Mouse (Mus musculus) midbrain, embryonic 16.5 days (tissue): Measurements from ENCODE around the gene Slc4a5. TPM values are rescaled to one million over a fixed set of nuclear protein-coding genes. Genes with fewer than 3 reads are reported as not detected.

Experiments
- ATAC-seq: fragments of 200-750 bp; cut with Nextera tagmentation; 2 replicates; pipeline ENCODE4 v1.8.0; 2017; ENCODE audit warnings: moderate TSS enrichment
- H3K27ac ChIP-seq: fragments of 300-500 bp; sonication (generic); 2 replicates; pipeline ENCODE4 v1.5.1; 2014; ENCODE audit warnings: mild to moderate bottlenecking, low read length, mixed read lengths
- H3K27me3 ChIP-seq: fragments of 300-500 bp; sonication (generic); 2 replicates; pipeline ENCODE4 v1.6.1; 2014; ENCODE audit warnings: low read depth, low read length, mixed read lengths; ENCODE audit not compliant: control insufficient read depth, insufficient read depth
- H3K36me3 ChIP-seq: fragments of 300-500 bp; sonication (generic); 2 replicates; pipeline ENCODE4 v1.6.1; 2014; ENCODE audit warnings: mild to moderate bottlenecking, low read length, moderate library complexity, mixed read lengths; ENCODE audit not compliant: control insufficient read depth, insufficient read depth
- H3K4me1 ChIP-seq: fragments of 300-500 bp; sonication (generic); 2 replicates; pipeline ENCODE4 v1.6.1; 2014; ENCODE audit warnings: mild to moderate bottlenecking, low read length, mixed read lengths; ENCODE audit not compliant: control insufficient read depth, insufficient read depth
- H3K4me2 ChIP-seq: fragments of 300-500 bp; sonication (generic); 2 replicates; pipeline ENCODE4 v1.6.1; 2014; ENCODE audit warnings: mild to moderate bottlenecking, low read length, mixed read lengths
- H3K4me3 ChIP-seq: fragments of 300-500 bp; sonication (generic); 2 replicates; pipeline ENCODE4 v1.5.1; 2014; ENCODE audit warnings: low read depth, mild to moderate bottlenecking, low read length, moderate library complexity, mixed read lengths
- H3K9ac ChIP-seq: fragments of 300-500 bp; sonication (generic); 2 replicates; pipeline ENCODE4 v1.6.1; 2014; ENCODE audit warnings: low read depth, low read length, mixed read lengths
- H3K9me3 ChIP-seq: fragments of 300-500 bp; sonication (generic); replicated peaks from 2 replicates; pipeline ENCODE4 v1.6.1; 2014; ENCODE audit warnings: mild to moderate bottlenecking, low read length, mixed read lengths; ENCODE audit not compliant: control insufficient read depth, poor library complexity, severe bottlenecking
- WGBS: fragments of 180-500 bp; shearing (Covaris S2); extraction: QIAGEN DNeasy Blood & Tissue Kit; methylation state at CpG from one replicate; pipeline ENCODE4 v1.1.7; 2014; 5-methylcytosine and 5-hydroxymethylcytosine counted together
- polyA plus RNA-seq: library from polyadenylated mRNA; unstranded; fragments of >200 nt; fragmentation: Nextera tagmentation; extraction: Ambion mirVana; gene quantifications from 2 replicates; pipeline ENCODE4 v1.2.1, GENCODE M21; 2015

The Slc4a5 gene
- 0.40 and 0.49 TPM in 2 replicates for polyA plus RNA-seq

- H3K4me3 ChIP-seq = no peak within 1 kb of the TSS
- H3K27ac ChIP-seq = no peak within 1 kb of the TSS
- no peak within 1 kb of the TSS for H3K4me2 ChIP-seq
- no peaks in the 10 kb centered on the region for H3K27me3 ChIP-seq
- peaks cover 2% of the 10 kb centered on the region; the same call in 1 of the 2 replicates for H3K4me1 ChIP-seq
- no peaks in the 10 kb centered on the region for H3K9me3 ChIP-seq
- WGBS = 80% methylated on average over 3 of the region's 3 CpGs
- ATAC-seq = no peak
- no peaks in the 10 kb centered on the region for H3K36me3 ChIP-seq
- no peak within 1 kb of the TSS for H3K9ac ChIP-seq
These were observed at the start of gene Slc4a5 for GRCm38 (mm10) chr6:83219814-83220213. Gene Slc4a5 (plus strand): TSS chr6:83219828.

- H3K4me3 ChIP-seq = no peak overlapping the region
- H3K9me3 ChIP-seq = no peaks in the 10 kb centered on the region
- WGBS = 82% methylated on average over 5 of the region's 5 CpGs
- no peak overlapping the region for H3K4me2 ChIP-seq
- ATAC-seq = no peak
- no peak overlapping the region for H3K9ac ChIP-seq
- H3K4me1 ChIP-seq = peaks cover 43% of the 10 kb centered on the region
- no peaks in the 10 kb centered on the region for H3K27me3 ChIP-seq
- no peak overlapping the region for H3K27ac ChIP-seq
- H3K36me3 ChIP-seq = no peaks in the 10 kb centered on the region
These were observed 49.8 kb upstream of the Slc4a5 start for GRCm38 (mm10) chr6:83169872-83170271.

DNA sequence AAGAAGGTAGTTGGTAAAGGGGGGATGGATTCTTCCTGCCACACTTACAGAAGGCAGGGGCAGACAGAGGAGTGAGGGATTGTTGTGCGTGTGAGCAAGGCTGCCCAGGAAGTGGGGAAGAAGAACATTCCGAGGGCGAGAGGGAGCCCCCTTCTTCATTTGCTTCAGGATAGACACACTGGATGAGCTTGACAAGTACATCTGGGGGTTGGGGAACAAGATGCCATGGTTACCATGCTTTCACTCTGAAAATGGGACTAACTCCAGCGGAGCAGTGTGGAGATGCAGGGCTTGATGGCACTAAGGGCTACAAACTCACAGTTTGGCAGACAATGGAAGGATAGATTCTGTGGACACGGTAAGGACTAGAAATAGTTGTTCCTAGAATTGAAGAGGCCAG is 48.6 kb upstream of the Slc4a5 start:
- Histone ChIP-seq H3K9ac (0 out of 2 replicates have a peak overlapping the region, but pooled peaks have one; percentile 63), H3K4me3 (peak overlapping the region; percentile 44), H3K27me3 (no peaks in the 10 kb centered on the region), H3K9me3 (no peaks in the 10 kb centered on the region), H3K4me2 (peak overlapping the region; percentile 55), H3K4me1 (peaks cover 38% of the 10 kb centered on the region), H3K27ac (no peak overlapping the region), H3K36me3 (no peaks in the 10 kb centered on the region)
- 74% methylated on average over 5 of the region's 5 CpGs for WGBS
- ATAC-seq = no peak

- H3K4me1 ChIP-seq = peaks cover 29% of the 10 kb centered on the region
- H3K36me3 ChIP-seq = no peaks in the 10 kb centered on the region
- peak overlapping the region; percentile 55 for H3K4me2 ChIP-seq
- 43% methylated on average over 9 of the region's 9 CpGs for WGBS
- peak; percentile 83 for ATAC-seq
- H3K27me3 ChIP-seq = no peaks in the 10 kb centered on the region
- H3K4me3 ChIP-seq = peak overlapping the region; percentile 44
- peak overlapping the region; percentile 63 for H3K9ac ChIP-seq
- H3K9me3 ChIP-seq = no peaks in the 10 kb centered on the region
- peak overlapping the region; percentile 60 for H3K27ac ChIP-seq
These were observed 47.2 kb upstream of the Slc4a5 start for GRCm38 (mm10) chr6:83172240-83172920.

DNA sequence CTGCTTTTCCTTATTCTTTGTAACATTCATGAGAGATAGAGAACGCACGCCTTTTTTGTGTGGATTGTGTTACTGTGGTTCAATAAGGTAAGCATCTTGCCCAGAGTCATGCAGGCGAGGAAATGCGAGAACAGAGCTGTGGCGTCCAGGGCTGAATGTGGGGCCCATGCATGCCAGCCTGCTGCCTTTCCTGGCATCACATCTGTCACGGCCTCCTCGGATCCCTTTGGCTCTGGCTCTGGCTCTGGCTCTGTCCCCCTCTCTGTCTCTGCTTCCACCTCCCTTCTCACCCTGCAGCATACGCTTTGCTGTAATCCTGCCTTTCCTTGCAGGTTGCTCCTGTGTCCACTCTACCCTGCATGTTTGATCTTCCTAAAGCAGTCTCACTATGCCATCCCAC is 43.6 kb upstream of the Slc4a5 start:
- Histone ChIP-seq H3K36me3 (no peaks in the 10 kb centered on the region), H3K4me1 (peaks cover 35% of the 10 kb centered on the region), H3K27ac (no peak overlapping the region), H3K9me3 (no peaks in the 10 kb centered on the region), H3K4me2 (no peak overlapping the region), H3K9ac (no peak overlapping the region), H3K27me3 (no peaks in the 10 kb centered on the region), H3K4me3 (no peak overlapping the region)
- WGBS = 80% methylated on average over 8 of the region's 8 CpGs
- ATAC-seq = no peak

DNA sequence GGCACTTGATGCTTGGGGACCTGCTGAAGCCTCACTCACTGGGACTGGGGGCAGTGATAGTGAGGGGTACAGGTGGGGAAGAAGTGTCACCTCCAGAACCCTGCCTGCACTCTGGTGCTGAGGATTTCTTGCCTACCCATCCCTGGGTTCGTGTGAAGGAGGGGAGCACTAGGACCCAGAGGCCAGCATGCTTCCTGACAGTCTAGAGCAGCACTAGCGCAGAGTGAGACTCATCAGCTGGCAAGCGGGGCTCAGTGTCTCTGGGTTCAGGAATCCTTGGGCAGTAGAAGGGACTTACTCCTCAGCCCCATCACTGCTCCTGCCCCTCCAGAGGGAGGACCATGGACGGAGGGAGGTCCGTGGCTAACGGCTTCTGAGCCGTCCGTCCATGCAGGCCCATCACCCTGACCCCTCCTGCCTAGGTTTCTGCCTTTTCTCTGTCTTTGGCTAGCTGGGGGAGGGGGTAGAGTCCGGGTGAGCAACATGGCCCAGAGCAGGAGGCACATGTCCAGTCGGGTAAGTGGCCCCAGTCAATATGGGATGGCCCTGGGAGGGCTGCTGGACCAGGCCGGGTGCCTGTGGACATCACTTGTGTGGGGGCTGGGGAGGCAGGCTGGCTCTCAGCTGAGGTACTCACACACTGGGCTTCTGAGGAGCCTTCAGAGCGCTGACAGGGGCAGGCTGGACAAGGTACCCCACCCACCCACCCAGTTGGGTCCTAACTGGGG is 40.1 kb upstream of the Slc4a5 start:
- 12% methylated on average over 12 of the region's 12 CpGs for WGBS
- peaks cover 14% of the 10 kb centered on the region for H3K36me3 ChIP-seq
- peak; percentile 90 for ATAC-seq
- H3K9ac ChIP-seq = peak overlapping the region; percentile 89
- peak overlapping the region; percentile 72 for H3K27ac ChIP-seq
- peaks cover 22% of the 10 kb centered on the region for H3K4me1 ChIP-seq
- no peaks in the 10 kb centered on the region for H3K27me3 ChIP-seq
- peak overlapping the region; percentile 70 for H3K4me3 ChIP-seq
- H3K4me2 ChIP-seq = peak overlapping the region; percentile 81
- H3K9me3 ChIP-seq = no peaks in the 10 kb centered on the region

GRCm38 (mm10) chr6:83180605-83181004 is 39.0 kb upstream of the Slc4a5 start:
- H3K9me3 ChIP-seq = no peaks in the 10 kb centered on the region
- H3K4me3 ChIP-seq = peak overlapping the region; percentile 70
- 85% methylated on average over 6 of the region's 6 CpGs for WGBS
- no peak overlapping the region for H3K27ac ChIP-seq
- H3K36me3 ChIP-seq = peaks cover 14% of the 10 kb centered on the region
- ATAC-seq = no peak
- peak overlapping the region; percentile 89; the same call in 1 of the 2 replicates for H3K9ac ChIP-seq
- H3K4me1 ChIP-seq = peaks cover 25% of the 10 kb centered on the region
- peak overlapping the region; percentile 81 for H3K4me2 ChIP-seq
- H3K27me3 ChIP-seq = no peaks in the 10 kb centered on the region

GRCm38 (mm10) chr6:83184858-83185435 is 34.7 kb upstream of the Slc4a5 start:
- no peaks in the 10 kb centered on the region for H3K27me3 ChIP-seq

More at GRCm38 (mm10) chr6:83184858-83185435, 34.7 kb upstream of the Slc4a5 start:
- Histone ChIP-seq H3K27ac (peak overlapping the region; percentile 91), H3K9ac (no peak overlapping the region), H3K36me3 (peaks cover 24% of the 10 kb centered on the region), H3K4me3 (no peak overlapping the region), H3K4me1 (peaks cover 37% of the 10 kb centered on the region), H3K9me3 (no peaks in the 10 kb centered on the region), H3K4me2 (no peak overlapping the region)
- ATAC-seq = no peak
- 95% methylated on average over 3 of the region's 3 CpGs for WGBS
